Mouse (Mus musculus) heart, embryonic 10.5 days (tissue): Measurements from ENCODE around the gene Edc3. TPM values are rescaled to one million over a fixed set of nuclear protein-coding genes. Genes with fewer than 3 reads are reported as not detected.
A peak's percentile ranks its signal among the peaks of the same experiment; 100 is the strongest.

ENCODE experiments used
- DNase-seq: peaks from one replicate; pipeline ENCODE4 v3.0.0-alpha.2; 2017; ENCODE audit warnings: low spot score
- H3K27ac ChIP-seq: fragments of 300-500 bp; sonication (generic); 2 replicates; pipeline ENCODE4 v1.5.1; 2016; ENCODE audit warnings: mild to moderate bottlenecking
- H3K27me3 ChIP-seq: fragments of 300-500 bp; sonication (generic); 2 replicates; pipeline ENCODE4 v1.6.1; 2016; ENCODE audit warnings: mild to moderate bottlenecking; ENCODE audit not compliant: poor library complexity, insufficient read depth, severe bottlenecking
- H3K36me3 ChIP-seq: fragments of 300-500 bp; sonication (generic); 2 replicates; pipeline ENCODE4 v1.6.1; 2016; ENCODE audit warnings: mild to moderate bottlenecking, moderate library complexity
- H3K4me1 ChIP-seq: fragments of 300-500 bp; sonication (generic); 2 replicates; pipeline ENCODE4 v1.6.1; 2016; ENCODE audit warnings: mild to moderate bottlenecking
- H3K4me3 ChIP-seq: fragments of 300-500 bp; sonication (generic); 2 replicates; pipeline ENCODE4 v1.5.1; 2016; ENCODE audit warnings: mild to moderate bottlenecking, moderate library complexity
- H3K9me3 ChIP-seq: fragments of 300-500 bp; sonication (generic); 2 replicates; pipeline ENCODE4 v1.6.1; 2016; ENCODE audit warnings: mild to moderate bottlenecking, moderate library complexity
- WGBS: fragments of 180-500 bp; shearing (Covaris S2); methylation state at CpG from one replicate; pipeline ENCODE4 v1.1.7; 2016; 5-methylcytosine and 5-hydroxymethylcytosine counted together
- polyA plus RNA-seq: library from polyadenylated mRNA; unstranded; fragments of >200 nt; fragmentation: Nextera tagmentation; extraction: Ambion mirVana; gene quantifications from 2 replicates; pipeline ENCODE4 v1.2.1, GENCODE M21; 2016

The Edc3 gene
- polyA plus RNA-seq, result 24.7 and 28.5 TPM in 2 replicates

GRCm38 (mm10) chr9:57708068-57708719, at the start of gene Edc3:
Gene Edc3, plus strand, starts transcription at chr9:57708540.
- WGBS, result under 1% methylated on average over 23 of the region's 23 CpGs
- Histone ChIP-seq H3K4me3 (peak within 1 kb of the TSS; percentile 99), H3K27ac (peak within 1 kb of the TSS; percentile 98), H3K4me1 (peaks cover 11% of the 10 kb centered on the region; the same call in 1 of the 2 replicates), H3K9me3 (no peaks in the 10 kb centered on the region), H3K27me3 (no peaks in the 10 kb centered on the region), H3K36me3 (peaks cover 10% of the 10 kb centered on the region)
- DNase-seq, result peak; percentile 95

- H3K27me3 ChIP-seq, result peaks cover 11% of the 10 kb centered on the region
- DNase-seq, result no peak
- no peak overlapping the region for H3K4me3 ChIP-seq
- no peaks in the 10 kb centered on the region for H3K9me3 ChIP-seq
- H3K36me3 ChIP-seq, result no peaks in the 10 kb centered on the region
- H3K4me1 ChIP-seq, result peaks cover 13% of the 10 kb centered on the region
- WGBS, result 82% methylated on average over 4 of the region's 4 CpGs
- no peak overlapping the region for H3K27ac ChIP-seq
Measured at GRCm38 (mm10) chr9:57658970-57659369, 49.4 kb upstream of the Edc3 start.

GRCm38 (mm10) chr9:57659774-57660173, 48.6 kb upstream of the Edc3 start:
- Histone ChIP-seq H3K36me3 (no peaks in the 10 kb centered on the region), H3K4me1 (peaks cover 7% of the 10 kb centered on the region), H3K4me3 (no peak overlapping the region), H3K27ac (no peak overlapping the region), H3K9me3 (no peaks in the 10 kb centered on the region), H3K27me3 (peaks cover 3% of the 10 kb centered on the region)
- WGBS, result 10% methylated on average over 4 of the region's 4 CpGs
- DNase-seq, result peak; percentile 87

- no peaks in the 10 kb centered on the region for H3K27me3 ChIP-seq
- H3K27ac ChIP-seq, result no peak overlapping the region
- 59% methylated on average over 6 of the region's 6 CpGs for WGBS
- no peaks in the 10 kb centered on the region for H3K9me3 ChIP-seq
- no peak for DNase-seq
- no peak overlapping the region for H3K4me3 ChIP-seq
- peaks cover 7% of the 10 kb centered on the region for H3K4me1 ChIP-seq
- no peaks in the 10 kb centered on the region for H3K36me3 ChIP-seq
Measured at GRCm38 (mm10) chr9:57660501-57660900, 47.8 kb upstream of the Edc3 start.

GRCm38 (mm10) chr9:57661552-57661951, 46.8 kb upstream of the Edc3 start:
- 0 out of 2 replicates have a peak, but pooled peaks cover 3% of the 10 kb centered on the region for H3K4me1 ChIP-seq
- no peak for DNase-seq
- no peaks in the 10 kb centered on the region for H3K27me3 ChIP-seq
- WGBS, result 27% methylated on average over 3 of the region's 3 CpGs
- no peaks in the 10 kb centered on the region for H3K9me3 ChIP-seq
- H3K4me3 ChIP-seq, result no peak overlapping the region
- H3K27ac ChIP-seq, result no peak overlapping the region
- H3K36me3 ChIP-seq, result no peaks in the 10 kb centered on the region

GRCm38 (mm10) chr9:57664616-57665015, 43.7 kb upstream of the Edc3 start:
- WGBS, result 57% methylated on average over 7 of the region's 7 CpGs
- Histone ChIP-seq H3K27me3 (peaks cover 3% of the 10 kb centered on the region; the same call in 1 of the 2 replicates), H3K9me3 (no peaks in the 10 kb centered on the region), H3K36me3 (no peaks in the 10 kb centered on the region), H3K4me1 (peaks cover 11% of the 10 kb centered on the region), H3K27ac (no peak overlapping the region), H3K4me3 (no peak overlapping the region)
- no peak for DNase-seq

GRCm38 (mm10) chr9:57666536-57666935, 41.8 kb upstream of the Edc3 start:
- peaks cover 3% of the 10 kb centered on the region; the same call in 1 of the 2 replicates for H3K27me3 ChIP-seq
- 82% methylated on average over 8 of the region's 8 CpGs for WGBS
- no peak overlapping the region for H3K4me3 ChIP-seq
- H3K4me1 ChIP-seq, result peaks cover 8% of the 10 kb centered on the region
- H3K27ac ChIP-seq, result no peak overlapping the region
- no peak for DNase-seq
- H3K36me3 ChIP-seq, result no peaks in the 10 kb centered on the region
- no peaks in the 10 kb centered on the region for H3K9me3 ChIP-seq

GRCm38 (mm10) chr9:57667136-57667535, 41.2 kb upstream of the Edc3 start:
- DNase-seq, result no peak
- no peak overlapping the region for H3K4me3 ChIP-seq
- no peak overlapping the region for H3K27ac ChIP-seq
- H3K36me3 ChIP-seq, result no peaks in the 10 kb centered on the region
- H3K4me1 ChIP-seq, result peaks cover 8% of the 10 kb centered on the region
- no peaks in the 10 kb centered on the region for H3K9me3 ChIP-seq
- H3K27me3 ChIP-seq, result peaks cover 3% of the 10 kb centered on the region; the same call in 1 of the 2 replicates
- WGBS, result 60% methylated on average over 3 of the region's 3 CpGs

GRCm38 (mm10) chr9:57667817-57668216, 40.5 kb upstream of the Edc3 start:
- H3K27me3 ChIP-seq, result peaks cover 3% of the 10 kb centered on the region; the same call in 1 of the 2 replicates
- no peak overlapping the region for H3K27ac ChIP-seq
- H3K4me3 ChIP-seq, result no peak overlapping the region
- H3K4me1 ChIP-seq, result peaks cover 8% of the 10 kb centered on the region
- no peaks in the 10 kb centered on the region for H3K36me3 ChIP-seq
- no peaks in the 10 kb centered on the region for H3K9me3 ChIP-seq
- 60% methylated on average over 11 of the region's 11 CpGs for WGBS
- DNase-seq, result no peak

- 56% methylated on average over 1 of the region's 1 CpGs for WGBS
- H3K27ac ChIP-seq, result no peak overlapping the region
- peaks cover 8% of the 10 kb centered on the region for H3K4me1 ChIP-seq
- H3K9me3 ChIP-seq, result no peaks in the 10 kb centered on the region
- peaks cover 3% of the 10 kb centered on the region; the same call in 1 of the 2 replicates for H3K27me3 ChIP-seq
- H3K4me3 ChIP-seq, result no peak overlapping the region
- no peak for DNase-seq
- no peaks in the 10 kb centered on the region for H3K36me3 ChIP-seq
Measured at GRCm38 (mm10) chr9:57668277-57668676, 40.1 kb upstream of the Edc3 start.

- no peak for DNase-seq
- peaks cover 8% of the 10 kb centered on the region for H3K4me1 ChIP-seq
- WGBS, result 73% methylated on average over 3 of the region's 3 CpGs
Measured at GRCm38 (mm10) chr9:57669566-57669965, 38.8 kb upstream of the Edc3 start.

GRCm38 (mm10) chr9:57671037-57671436, 37.3 kb upstream of the Edc3 start:
- no peak for DNase-seq
- Histone ChIP-seq H3K27me3 (peaks cover 3% of the 10 kb centered on the region; the same call in 1 of the 2 replicates), H3K36me3 (no peaks in the 10 kb centered on the region), H3K27ac (no peak overlapping the region), H3K9me3 (no peaks in the 10 kb centered on the region), H3K4me1 (peaks cover 8% of the 10 kb centered on the region), H3K4me3 (no peak overlapping the region)
- WGBS, result 92% methylated on average over 4 of the region's 4 CpGs

More at GRCm38 (mm10) chr9:57669566-57669965, 38.8 kb upstream of the Edc3 start:
- Histone ChIP-seq H3K27me3 (peaks cover 3% of the 10 kb centered on the region; the same call in 1 of the 2 replicates), H3K9me3 (no peaks in the 10 kb centered on the region), H3K27ac (no peak overlapping the region), H3K36me3 (no peaks in the 10 kb centered on the region), H3K4me3 (no peak overlapping the region)

GRCm38 (mm10) chr9:57671500-57671899, 36.8 kb upstream of the Edc3 start:
- 75% methylated on average over 5 of the region's 5 CpGs for WGBS
- Histone ChIP-seq H3K4me3 (no peak overlapping the region), H3K27me3 (peaks cover 3% of the 10 kb centered on the region; the same call in 1 of the 2 replicates), H3K36me3 (no peaks in the 10 kb centered on the region), H3K27ac (no peak overlapping the region), H3K9me3 (no peaks in the 10 kb centered on the region), H3K4me1 (peaks cover 8% of the 10 kb centered on the region)
- DNase-seq, result no peak
